Mouse (Mus musculus): ENCODE data around the gene Pick1. TPM values are rescaled to one million over a fixed set of nuclear protein-coding genes. Genes with fewer than 3 reads are reported as not detected.

The Pick1 gene
- total and polyA plus RNA-seq, 2 experiments from 2014 or later, result 65.8 to 78.1 TPM

DNA sequence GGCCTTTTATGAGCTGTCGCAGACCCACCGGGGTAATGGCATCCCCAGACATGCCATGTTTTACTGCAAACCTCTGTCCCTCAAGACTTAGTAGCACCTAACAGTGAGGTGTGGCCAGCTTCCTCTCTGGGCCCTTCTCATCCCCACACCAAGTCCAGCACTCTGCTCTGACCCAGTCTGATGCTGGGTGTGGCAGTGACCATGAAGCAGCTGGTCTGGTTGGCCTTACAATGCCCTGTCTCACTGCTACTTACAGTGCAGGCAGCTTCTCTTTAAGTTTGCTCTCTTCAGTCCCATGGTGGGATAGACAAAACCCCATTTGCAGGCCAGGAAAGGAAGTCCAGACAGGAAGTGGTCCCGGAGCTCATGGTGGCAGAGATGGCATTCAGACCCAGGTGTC is 16.3 kb downstream of the Pick1 start:
- no peaks in the 10 kb centered on the region for H3K4me1 ChIP-seq (ENCODE audit: insufficient read depth, low read length)
- no peak overlapping the region for H3K27ac ChIP-seq (ENCODE audit: low read depth, low read length)
- H3K9me3 ChIP-seq (ENCODE audit: low read length), result no peaks in the 10 kb centered on the region
- DNase-seq (ENCODE audit: low spot score) (no peak), ATAC-seq (ENCODE audit: low FRiP score) (no peak)
- 86% methylated on average over 3 of the region's 3 CpGs for WGBS
- no peak overlapping the region for H3K9ac ChIP-seq (replicated peaks; ENCODE audit: low read length, poor library complexity, severe bottlenecking)
- peaks cover 55% of the 10 kb centered on the region for H3K36me3 ChIP-seq (ENCODE audit: insufficient read depth, low read length)
- no peak overlapping the region for H3K4me3 ChIP-seq (ENCODE audit: low read depth, low read length)
- H3K27me3 ChIP-seq (ENCODE audit: insufficient read depth, low read length), result no peaks in the 10 kb centered on the region
- no peak overlapping the region for H3K4me2 ChIP-seq (ENCODE audit: low read depth, low read length, poor library complexity, severe bottlenecking)
- no peak for TF ChIP-seq CTCF (IDR thresholded peaks at IDR 0.05)

DNA sequence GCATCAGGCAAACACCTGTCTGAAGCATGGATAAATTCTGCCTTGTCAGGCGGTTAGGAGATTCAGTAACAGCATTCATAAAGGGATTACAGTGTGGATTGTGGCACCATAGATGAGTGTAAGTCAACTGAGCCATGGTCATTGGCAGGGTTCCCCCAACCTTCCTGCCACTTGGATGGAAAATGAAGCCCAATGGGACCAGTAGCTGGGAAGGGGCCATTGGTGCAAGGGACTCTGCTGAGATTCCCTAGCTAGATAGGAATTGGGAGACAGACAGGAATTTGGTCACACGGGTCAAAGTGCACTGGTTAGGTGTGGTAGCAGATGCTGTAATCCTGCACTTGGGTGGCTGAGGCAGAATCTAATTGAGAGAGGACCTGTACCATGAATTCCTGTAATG is 21.3 kb downstream of the Pick1 start:
- ATAC-seq (ENCODE audit: low FRiP score) (no peak), DNase-seq (ENCODE audit: low spot score) (no peak)
- H3K36me3 ChIP-seq (ENCODE audit: insufficient read depth, low read length), result peaks cover 38% of the 10 kb centered on the region
- no peaks in the 10 kb centered on the region for H3K9me3 ChIP-seq (ENCODE audit: low read length)
- H3K4me2 ChIP-seq (ENCODE audit: low read depth, low read length, poor library complexity, severe bottlenecking), result no peak overlapping the region
- TF ChIP-seq CTCF (IDR thresholded peaks at IDR 0.05), result no peak
- no peak overlapping the region for H3K27ac ChIP-seq (ENCODE audit: low read depth, low read length)
- no peak overlapping the region for H3K9ac ChIP-seq (replicated peaks; ENCODE audit: low read length, poor library complexity, severe bottlenecking)
- H3K27me3 ChIP-seq (ENCODE audit: insufficient read depth, low read length), result peaks cover 16% of the 10 kb centered on the region
- H3K4me3 ChIP-seq (ENCODE audit: low read depth, low read length), result no peak overlapping the region
- WGBS, result 67% methylated on average over 2 of the region's 2 CpGs
- H3K4me1 ChIP-seq (ENCODE audit: insufficient read depth, low read length), result peaks cover 5% of the 10 kb centered on the region; the same call in 1 of the 2 replicates

DNA sequence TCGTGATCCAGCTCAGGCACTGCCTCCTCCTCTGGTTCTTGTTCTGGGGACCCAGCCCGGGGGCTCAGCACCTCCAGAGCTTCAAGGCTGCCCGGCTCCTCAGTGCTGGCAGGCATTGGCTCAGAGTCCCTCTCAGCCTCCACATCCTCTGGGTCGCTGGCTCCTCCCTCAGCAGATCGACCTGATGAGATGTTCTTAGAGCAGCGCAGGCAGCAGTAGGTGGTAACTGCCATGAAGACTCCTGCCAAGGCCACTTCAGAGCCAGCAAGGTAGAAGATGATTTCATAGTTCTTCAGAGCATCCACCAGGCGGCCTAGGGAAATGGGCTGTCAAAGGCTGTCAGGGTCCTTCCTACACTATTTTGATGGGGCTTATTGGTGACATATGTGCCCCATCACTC is 22.2 kb downstream of the Pick1 start:
- TF ChIP-seq CTCF (IDR thresholded peaks at IDR 0.05), result no peak
- Histone ChIP-seq H3K4me1 (ENCODE audit: insufficient read depth, low read length) (peaks cover 5% of the 10 kb centered on the region; the same call in 1 of the 2 replicates), H3K4me3 (ENCODE audit: low read depth, low read length) (no peak overlapping the region), H3K27me3 (ENCODE audit: insufficient read depth, low read length) (peaks cover 16% of the 10 kb centered on the region), H3K4me2 (ENCODE audit: low read depth, low read length, poor library complexity, severe bottlenecking) (no peak overlapping the region), H3K9me3 (ENCODE audit: low read length) (no peaks in the 10 kb centered on the region), H3K36me3 (ENCODE audit: insufficient read depth, low read length) (peaks cover 29% of the 10 kb centered on the region), H3K27ac (ENCODE audit: low read depth, low read length) (no peak overlapping the region), H3K9ac (replicated peaks; ENCODE audit: low read length, poor library complexity, severe bottlenecking) (no peak overlapping the region)
- ATAC-seq (ENCODE audit: low FRiP score) (no peak; the same call in 1 of the 2 replicates), DNase-seq (ENCODE audit: low spot score) (no peak)
- 51% methylated on average over 7 of the region's 7 CpGs for WGBS

DNA sequence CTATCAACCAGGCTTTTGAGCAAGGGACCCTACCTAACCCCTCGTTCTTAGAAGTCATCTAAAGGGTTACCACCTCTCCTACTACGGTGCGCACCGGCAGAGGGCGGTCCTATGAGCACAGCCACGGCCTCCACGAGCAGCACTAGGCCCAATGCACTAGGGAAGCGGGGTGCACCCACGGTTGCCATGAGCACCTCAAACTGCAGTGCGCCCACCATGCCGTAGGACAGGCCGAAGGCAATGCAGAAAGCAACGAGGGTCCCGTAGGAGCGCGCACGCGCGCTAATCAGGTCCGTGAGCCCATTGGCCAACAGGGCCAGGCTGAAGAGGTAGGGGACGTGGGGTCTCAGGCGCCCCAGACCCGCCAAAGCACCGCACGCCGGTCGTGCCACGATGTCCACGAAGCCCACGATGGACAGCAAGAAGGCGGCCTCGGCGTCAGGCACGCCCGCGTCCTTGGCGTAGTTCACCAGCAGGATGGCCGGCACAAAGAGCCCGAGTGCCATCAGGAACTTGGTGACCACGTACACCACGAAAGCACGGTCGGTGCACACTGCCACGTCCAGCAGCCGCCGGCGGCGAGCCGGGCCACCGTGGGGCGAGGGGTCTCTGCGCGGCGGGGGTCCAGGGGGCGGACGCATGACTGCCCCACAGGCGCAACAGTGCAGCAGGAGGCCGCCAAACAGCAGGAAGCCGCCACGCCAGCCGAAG is 23.0 kb downstream of the Pick1 start:
- peak overlapping the region; percentile 54 for H3K9ac ChIP-seq (replicated peaks; ENCODE audit: low read length, poor library complexity, severe bottlenecking)
- H3K27me3 ChIP-seq (ENCODE audit: insufficient read depth, low read length), result peaks cover 16% of the 10 kb centered on the region
- DNase-seq (ENCODE audit: low spot score) (peak; percentile 50), ATAC-seq (ENCODE audit: low FRiP score) (peak; percentile 50)
- H3K4me3 ChIP-seq (ENCODE audit: low read depth, low read length), result peak overlapping the region; percentile 29
- peak overlapping the region; percentile 62 for H3K4me2 ChIP-seq (ENCODE audit: low read depth, low read length, poor library complexity, severe bottlenecking)
- H3K27ac ChIP-seq (ENCODE audit: low read depth, low read length), result no peak overlapping the region
- peaks cover 5% of the 10 kb centered on the region; the same call in 1 of the 2 replicates for H3K4me1 ChIP-seq (ENCODE audit: insufficient read depth, low read length)
- 2% methylated on average over 59 of the region's 61 CpGs for WGBS
- no peaks in the 10 kb centered on the region for H3K9me3 ChIP-seq (ENCODE audit: low read length)
- peak; percentile 64 for TF ChIP-seq CTCF (IDR thresholded peaks at IDR 0.05)
- peaks cover 21% of the 10 kb centered on the region for H3K36me3 ChIP-seq (ENCODE audit: insufficient read depth, low read length)

DNA sequence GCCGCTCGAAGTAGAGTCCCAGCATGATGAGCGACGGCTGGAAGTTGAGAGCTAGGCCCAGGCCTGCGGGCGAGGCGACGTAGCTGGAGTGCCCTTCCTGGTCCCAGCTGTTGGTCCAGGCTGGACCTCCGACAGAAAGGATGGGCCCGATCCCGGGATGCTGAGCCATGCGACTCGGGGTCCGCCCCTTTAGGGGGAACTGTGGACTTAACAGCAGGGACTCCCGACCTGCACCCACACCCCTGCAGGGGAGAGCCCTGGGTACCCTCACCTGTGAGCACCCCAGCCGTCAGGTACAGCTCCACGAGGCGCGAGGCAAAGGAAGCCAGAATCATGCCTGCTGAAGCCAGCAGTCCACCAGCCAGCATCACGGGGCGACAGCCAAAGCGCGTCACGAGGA is 23.6 kb downstream of the Pick1 start:
- H3K4me3 ChIP-seq (ENCODE audit: low read depth, low read length), result peak overlapping the region; percentile 29

DNA sequence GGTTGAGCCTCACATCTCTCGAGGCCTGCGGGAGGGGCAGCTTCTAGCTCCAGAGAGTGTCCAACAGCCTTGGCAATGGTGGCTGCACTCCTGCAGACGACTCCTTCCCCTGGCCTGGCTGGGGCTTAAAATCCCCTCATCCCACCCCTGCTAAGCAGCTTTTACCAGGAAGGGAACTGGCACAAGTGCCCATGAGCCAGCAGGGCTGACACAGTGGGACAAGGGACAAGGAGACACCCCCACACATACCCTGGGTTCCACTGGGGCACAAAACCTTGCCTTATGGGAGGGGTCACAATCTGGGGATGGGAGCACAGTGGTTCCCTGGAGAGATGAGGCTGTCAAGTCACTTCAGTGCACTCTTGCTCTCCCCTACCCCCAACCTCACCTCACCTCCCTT is 25.7 kb downstream of the Pick1 start, which contains the start of gene Slc16a8:
Gene Slc16a8 (minus strand): TSS at position 101 of the 400 bp plus-strand sequence.
- 30% methylated on average over 3 of the region's 3 CpGs for WGBS
- no peak for DNase-seq (ENCODE audit: low spot score)
- ATAC-seq (ENCODE audit: low FRiP score), result no peak
- Histone ChIP-seq H3K9me3 (ENCODE audit: low read length) (no peaks in the 10 kb centered on the region), H3K27me3 (ENCODE audit: insufficient read depth, low read length) (peaks cover 16% of the 10 kb centered on the region), H3K4me3 (ENCODE audit: low read depth, low read length) (no peak within 1 kb of the TSS), H3K4me2 (ENCODE audit: low read depth, low read length, poor library complexity, severe bottlenecking) (no peak within 1 kb of the TSS), H3K4me1 (ENCODE audit: insufficient read depth, low read length) (peaks cover 5% of the 10 kb centered on the region; the same call in 1 of the 2 replicates), H3K36me3 (ENCODE audit: insufficient read depth, low read length) (peaks cover 2% of the 10 kb centered on the region; the same call in 1 of the 2 replicates), H3K27ac (ENCODE audit: low read depth, low read length) (no peak within 1 kb of the TSS), H3K9ac (replicated peaks; ENCODE audit: low read length, poor library complexity, severe bottlenecking) (no peak within 1 kb of the TSS)
- no peak for TF ChIP-seq CTCF (IDR thresholded peaks at IDR 0.05)

More for the DNA sequence above, 23.6 kb downstream of the Pick1 start:
- Histone ChIP-seq H3K9me3 (ENCODE audit: low read length) (no peaks in the 10 kb centered on the region), H3K4me2 (ENCODE audit: low read depth, low read length, poor library complexity, severe bottlenecking) (peak overlapping the region; percentile 62), H3K27me3 (ENCODE audit: insufficient read depth, low read length) (peaks cover 16% of the 10 kb centered on the region), H3K9ac (replicated peaks; ENCODE audit: low read length, poor library complexity, severe bottlenecking) (peak overlapping the region; percentile 54), H3K4me1 (ENCODE audit: insufficient read depth, low read length) (peaks cover 5% of the 10 kb centered on the region; the same call in 1 of the 2 replicates), H3K27ac (ENCODE audit: low read depth, low read length) (no peak overlapping the region), H3K36me3 (ENCODE audit: insufficient read depth, low read length) (peaks cover 18% of the 10 kb centered on the region)
- DNase-seq (ENCODE audit: low spot score) (no peak), ATAC-seq (ENCODE audit: low FRiP score) (no peak)
- TF ChIP-seq CTCF (IDR thresholded peaks at IDR 0.05), result no peak
- 30% methylated on average over 24 of the region's 24 CpGs for WGBS

All from midbrain, postnatal 0 days (tissue).